Mouse (Mus musculus) heart, embryonic 16.5 days (tissue): Measurements from ENCODE around the gene Tubgcp5. TPM values are rescaled to one million over a fixed set of nuclear protein-coding genes. Genes with fewer than 3 reads are reported as not detected.
"Not testable (repeated sequence)": the region's sequence is repeated elsewhere in the genome, so short reads cannot be mapped to it uniquely, and the experiment has no call there.

Experiments
- ATAC-seq: fragments of 200-750 bp; cut with Nextera tagmentation; replicated peaks from 2 replicates; pipeline ENCODE4 v1.8.0; 2017; ENCODE audit warnings: moderate number of reproducible peaks; ENCODE audit not compliant: insufficient read depth, low FRiP score; ENCODE audit errors: extremely low read depth
- H3K27ac ChIP-seq: fragments of 300-500 bp; sonication (generic); 2 replicates; pipeline ENCODE4 v1.5.1; 2014; ENCODE audit warnings: mild to moderate bottlenecking, low read length, control low read depth, moderate library complexity
- H3K27me3 ChIP-seq: fragments of 300-500 bp; sonication (generic); 2 replicates; pipeline ENCODE4 v1.6.1; 2014; ENCODE audit warnings: low read length, mixed read lengths; ENCODE audit not compliant: control insufficient read depth, insufficient read depth
- H3K36me3 ChIP-seq: fragments of 300-500 bp; sonication (generic); 2 replicates; pipeline ENCODE4 v1.6.1; 2014; ENCODE audit not compliant: control insufficient read depth, insufficient read depth
- H3K4me1 ChIP-seq: fragments of 300-500 bp; sonication (generic); 2 replicates; pipeline ENCODE4 v1.6.1; 2014; ENCODE audit warnings: low read length, mixed read lengths; ENCODE audit not compliant: control insufficient read depth, insufficient read depth
- H3K4me2 ChIP-seq: fragments of 300-500 bp; sonication (generic); 2 replicates; pipeline ENCODE4 v1.6.1; 2014; ENCODE audit warnings: low read depth, mild to moderate bottlenecking, control low read depth, low read length
- H3K4me3 ChIP-seq: fragments of 300-500 bp; sonication (generic); 2 replicates; pipeline ENCODE4 v1.5.1; 2014; ENCODE audit warnings: mild to moderate bottlenecking, control low read depth, low read length
- H3K9ac ChIP-seq: fragments of 300-500 bp; sonication (generic); 2 replicates; pipeline ENCODE4 v1.6.1; 2014; ENCODE audit warnings: low read length, control low read depth
- H3K9me3 ChIP-seq: fragments of 300-500 bp; sonication (generic); replicated peaks from 2 replicates; pipeline ENCODE4 v1.6.1; 2016; ENCODE audit warnings: low read length; ENCODE audit not compliant: control insufficient read depth
- WGBS: fragments of 180-500 bp; shearing (Covaris S2); extraction: QIAGEN DNeasy Blood & Tissue Kit; methylation state at CpG from one replicate; pipeline ENCODE4 v1.1.7; 2014; 5-methylcytosine and 5-hydroxymethylcytosine counted together
- polyA plus RNA-seq: library from polyadenylated mRNA; unstranded; fragments of >200 nt; fragmentation: Nextera tagmentation; extraction: Ambion mirVana; gene quantifications from 2 replicates; pipeline ENCODE4 v1.2.1, GENCODE M21; 2015

Gene Tubgcp5
- 17.0 and 22.6 TPM in 2 replicates for polyA plus RNA-seq

GRCm38 (mm10) chr7:55793952-55794603, at the start of gene Tubgcp5:
TSS of gene Tubgcp5 (plus strand) at chr7:55794154.
- WGBS = under 1% methylated on average over 51 of the region's 51 CpGs
- H3K4me2 ChIP-seq = peak within 1 kb of the TSS; percentile 70
- peak within 1 kb of the TSS; percentile 69 for H3K27ac ChIP-seq
- H3K9ac ChIP-seq = peak within 1 kb of the TSS; percentile 93
- no peaks in the 10 kb centered on the region for H3K9me3 ChIP-seq
- H3K4me3 ChIP-seq = peak within 1 kb of the TSS; percentile 89
- peaks cover 11% of the 10 kb centered on the region for H3K4me1 ChIP-seq
- peaks cover 22% of the 10 kb centered on the region for H3K36me3 ChIP-seq
- peak; percentile 99 for ATAC-seq
- no peaks in the 10 kb centered on the region for H3K27me3 ChIP-seq

- Histone ChIP-seq H3K4me1 (no peaks in the 10 kb centered on the region), H3K36me3 (no peaks in the 10 kb centered on the region), H3K27me3 (no peaks in the 10 kb centered on the region), H3K4me3 (no peak overlapping the region), H3K9ac (no peak overlapping the region), H3K4me2 (no peak overlapping the region), H3K27ac (no peak overlapping the region), H3K9me3 (no peaks in the 10 kb centered on the region)
- 71% methylated on average over 10 of the region's 10 CpGs for WGBS
- no peak for ATAC-seq
Measured at GRCm38 (mm10) chr7:55744566-55745220, 49.3 kb upstream of the Tubgcp5 start.

DNA sequence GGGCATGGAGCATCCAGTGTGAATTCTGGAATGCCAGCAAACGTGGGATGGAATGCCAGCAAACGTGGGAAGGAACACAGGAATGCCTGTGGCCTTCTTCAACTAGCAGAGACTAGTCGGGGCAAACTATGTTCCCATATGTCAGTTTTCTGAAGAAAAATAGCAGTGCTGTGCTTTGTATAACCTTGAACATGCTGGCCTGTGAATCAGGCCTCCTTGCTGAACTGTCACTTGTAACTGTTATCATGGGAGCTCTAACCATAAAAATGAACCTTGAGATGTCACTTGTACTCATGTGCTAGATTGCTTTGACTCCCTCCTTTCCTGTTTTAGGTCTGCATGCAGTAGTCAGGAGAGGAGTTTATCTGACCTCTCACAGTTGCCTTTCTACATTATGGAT, 43.1 kb upstream of the Tubgcp5 start:
- 48% methylated on average over 3 of the region's 3 CpGs for WGBS
- H3K4me1 ChIP-seq = no peaks in the 10 kb centered on the region
- no peak overlapping the region for H3K4me3 ChIP-seq
- H3K4me2 ChIP-seq = no peak overlapping the region
- no peak overlapping the region for H3K9ac ChIP-seq
- H3K9me3 ChIP-seq = no peaks in the 10 kb centered on the region
- H3K27ac ChIP-seq = no peak overlapping the region
- ATAC-seq = no peak
- no peaks in the 10 kb centered on the region for H3K27me3 ChIP-seq
- no peaks in the 10 kb centered on the region for H3K36me3 ChIP-seq

- ATAC-seq = no peak
- WGBS = 60% methylated on average over 3 of the region's 3 CpGs
Measured at GRCm38 (mm10) chr7:55759346-55759745, 34.6 kb upstream of the Tubgcp5 start.

GRCm38 (mm10) chr7:55767926-55768325, 26.0 kb upstream of the Tubgcp5 start, which contains the start of gene Siglech:
TSS of gene Siglech (plus strand) at chr7:55768178.
- H3K9ac ChIP-seq = no peak within 1 kb of the TSS
- H3K27me3 ChIP-seq = no peaks in the 10 kb centered on the region
- no peak within 1 kb of the TSS for H3K4me2 ChIP-seq
- no peak for ATAC-seq
- no peaks in the 10 kb centered on the region for H3K9me3 ChIP-seq
- H3K4me3 ChIP-seq = no peak within 1 kb of the TSS
- no peaks in the 10 kb centered on the region for H3K4me1 ChIP-seq
- no peaks in the 10 kb centered on the region for H3K36me3 ChIP-seq
- no peak within 1 kb of the TSS for H3K27ac ChIP-seq
- WGBS = 36% methylated on average over 3 of the region's 3 CpGs

More at GRCm38 (mm10) chr7:55759346-55759745, 34.6 kb upstream of the Tubgcp5 start:
- Histone ChIP-seq H3K36me3 (no peaks in the 10 kb centered on the region), H3K27me3 (no peaks in the 10 kb centered on the region), H3K4me1 (no peaks in the 10 kb centered on the region), H3K4me2 (no peak overlapping the region), H3K9ac (no peak overlapping the region), H3K4me3 (no peak overlapping the region), H3K9me3 (no peaks in the 10 kb centered on the region), H3K27ac (no peak overlapping the region)

- Histone ChIP-seq H3K9me3 (no peaks in the 10 kb centered on the region), H3K36me3 (no peaks in the 10 kb centered on the region), H3K4me3 (no peak overlapping the region), H3K4me2 (no peak overlapping the region), H3K27me3 (no peaks in the 10 kb centered on the region), H3K4me1 (no peaks in the 10 kb centered on the region), H3K27ac (no peak overlapping the region), H3K9ac (no peak overlapping the region)
- no peak for ATAC-seq
- whole genome bisulfite sequencing = 34% methylated on average over 4 of the region's 4 CpGs
Measured at GRCm38 (mm10) chr7:55780011-55780410, 13.9 kb upstream of the Tubgcp5 start.

DNA sequence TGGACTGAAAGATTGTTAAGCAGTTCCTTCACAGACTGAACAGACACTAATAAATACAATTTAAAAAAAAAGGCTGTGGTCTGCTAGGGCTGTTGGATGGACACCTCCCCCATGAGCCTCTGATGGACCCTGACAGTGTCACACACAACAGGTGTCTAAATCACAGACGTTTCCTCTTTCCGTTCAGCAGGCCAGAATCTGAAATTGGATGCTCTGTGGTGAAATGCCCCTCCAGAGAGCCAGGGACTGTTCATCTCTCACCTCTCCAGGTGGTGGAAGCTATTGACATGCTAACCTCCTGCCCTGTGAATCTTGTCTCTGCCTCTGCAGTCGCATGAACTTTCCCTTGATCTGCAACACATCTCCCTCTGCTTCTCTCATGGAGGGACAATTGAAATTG, 11.5 kb upstream of the Tubgcp5 start:
- no peak overlapping the region for H3K4me3 ChIP-seq
- no peaks in the 10 kb centered on the region for H3K27me3 ChIP-seq
- 54% methylated on average over 3 of the region's 3 CpGs for WGBS

DNA sequence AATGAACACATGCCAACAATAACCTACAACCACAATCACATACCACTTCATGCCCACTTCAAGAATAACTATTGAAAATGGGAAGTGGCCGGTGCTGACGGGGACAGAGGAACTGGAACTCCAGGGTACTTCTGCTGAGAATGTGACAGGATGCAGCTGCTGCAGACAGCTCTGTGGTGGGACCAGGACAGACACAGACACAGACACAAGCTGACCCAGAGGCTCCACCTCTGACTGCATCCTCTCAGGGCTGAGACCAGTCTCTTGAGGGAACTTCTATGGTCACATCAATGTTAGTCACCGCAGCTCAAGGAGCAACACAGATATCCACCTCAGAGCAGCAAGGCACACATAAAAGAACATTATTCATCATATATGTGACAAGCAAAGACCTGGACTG, 9.4 kb upstream of the Tubgcp5 start:
- WGBS = 42% methylated on average over 3 of the region's 3 CpGs
- H3K27me3 ChIP-seq = no peaks in the 10 kb centered on the region

More for the DNA sequence above, 11.5 kb upstream of the Tubgcp5 start:
- Histone ChIP-seq H3K4me1 (no peaks in the 10 kb centered on the region), H3K27ac (no peak overlapping the region), H3K9me3 (no peaks in the 10 kb centered on the region), H3K4me2 (no peak overlapping the region), H3K36me3 (no peaks in the 10 kb centered on the region), H3K9ac (no peak overlapping the region)
- ATAC-seq = no peak

DNA sequence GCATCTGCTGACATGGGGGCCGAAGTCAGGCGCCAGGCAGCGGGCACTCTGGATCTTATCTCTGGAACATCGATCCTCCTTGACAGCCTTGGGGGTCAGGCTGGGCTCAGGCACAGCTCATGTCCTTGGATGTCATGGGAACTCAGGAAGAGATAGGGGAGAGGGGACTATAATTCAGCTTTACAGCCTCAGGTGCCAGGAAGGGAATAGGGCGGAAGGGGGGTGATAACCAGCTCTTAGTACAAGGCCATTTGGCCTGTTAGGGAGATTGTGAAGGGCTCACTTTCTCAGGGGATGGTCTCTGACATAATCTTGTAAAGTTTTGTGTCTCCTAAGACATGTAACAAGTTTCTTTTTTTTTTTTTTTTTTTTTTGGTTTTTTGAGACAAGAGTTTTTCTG, 3.4 kb upstream of the Tubgcp5 start:
- H3K27me3 ChIP-seq, H3K9me3 ChIP-seq, H3K27ac ChIP-seq, H3K4me3 ChIP-seq, ATAC-seq, H3K36me3 ChIP-seq, H3K4me2 ChIP-seq, H3K9ac ChIP-seq: not testable (repeated sequence)
- H3K4me1 ChIP-seq = peaks cover 11% of the 10 kb centered on the region
- 55% methylated on average over 5 of the region's 5 CpGs for WGBS

More for the DNA sequence above, 9.4 kb upstream of the Tubgcp5 start:
- H3K9ac ChIP-seq = no peak overlapping the region
- H3K4me3 ChIP-seq = no peak overlapping the region
- no peaks in the 10 kb centered on the region for H3K4me1 ChIP-seq
- no peaks in the 10 kb centered on the region for H3K36me3 ChIP-seq
- ATAC-seq = no peak
- H3K9me3 ChIP-seq = no peaks in the 10 kb centered on the region
- H3K4me2 ChIP-seq = no peak overlapping the region
- H3K27ac ChIP-seq = no peak overlapping the region
